Mouse (Mus musculus): ENCODE data around the gene Tatdn3.

GRCm38 (mm10) chr1:191073001-191073400 lies 10.3 kb upstream of the Tatdn3 start:
- TF ChIP-seq CTCF (IDR thresholded peaks at IDR 0.05; ENCODE audit: borderline replicate concordance, control insufficient read depth, extremely low read depth, insufficient read depth, low read length, poor library complexity) (no peak), POLR2A (IDR thresholded peaks at IDR 0.05; ENCODE audit: control insufficient read depth, extremely low read depth, insufficient read depth, low read length, poor library complexity) (no peak)

Measured in thymus, adult 2 months (tissue).